Mouse (Mus musculus): Measurements from ENCODE around the gene Arid1b.

Arid1b gene

DNA sequence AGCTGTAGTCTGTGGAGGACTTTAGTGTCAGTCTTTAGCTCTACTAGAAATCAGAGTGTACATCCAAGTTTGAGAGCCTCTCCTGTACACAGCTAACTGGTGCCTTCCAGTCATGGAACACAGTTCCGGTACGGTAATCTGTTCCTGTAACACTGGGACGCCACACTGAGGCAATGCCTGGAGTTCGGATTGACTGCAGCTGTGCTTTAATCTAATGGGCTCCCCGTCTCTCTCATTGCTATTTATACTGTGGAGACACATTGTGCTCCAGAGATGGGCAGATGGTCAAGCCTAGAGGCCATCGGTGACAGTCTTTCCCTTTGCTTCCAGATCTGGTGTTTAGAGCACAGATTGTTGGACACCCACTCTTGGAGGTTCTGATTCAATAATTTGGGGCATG lies 121.8 kb downstream of the Arid1b start:
- DNase-seq (ENCODE audit: low spot score) = no peak

DNA sequence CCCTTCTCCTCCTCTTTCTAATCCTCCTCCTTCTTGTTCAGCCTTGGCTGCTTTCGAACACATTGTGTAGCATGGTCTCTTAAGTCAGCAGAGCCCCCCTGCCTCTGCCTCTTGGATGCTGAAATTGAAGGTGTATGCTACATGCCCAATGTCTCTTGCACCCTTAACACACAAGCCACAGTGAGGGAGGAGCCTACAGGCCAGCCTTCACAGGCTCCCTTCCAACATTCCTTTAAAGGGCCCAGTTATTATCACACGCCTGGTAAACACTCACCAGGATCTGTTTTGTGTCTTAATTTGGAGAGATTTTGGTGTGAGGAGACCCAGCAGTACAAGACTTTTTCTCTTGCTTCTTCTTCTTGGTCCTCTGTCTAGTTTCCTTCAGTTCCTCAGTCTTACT lies 122.9 kb downstream of the Arid1b start:
- peak; percentile 46 for DNase-seq (ENCODE audit: low spot score)

DNA sequence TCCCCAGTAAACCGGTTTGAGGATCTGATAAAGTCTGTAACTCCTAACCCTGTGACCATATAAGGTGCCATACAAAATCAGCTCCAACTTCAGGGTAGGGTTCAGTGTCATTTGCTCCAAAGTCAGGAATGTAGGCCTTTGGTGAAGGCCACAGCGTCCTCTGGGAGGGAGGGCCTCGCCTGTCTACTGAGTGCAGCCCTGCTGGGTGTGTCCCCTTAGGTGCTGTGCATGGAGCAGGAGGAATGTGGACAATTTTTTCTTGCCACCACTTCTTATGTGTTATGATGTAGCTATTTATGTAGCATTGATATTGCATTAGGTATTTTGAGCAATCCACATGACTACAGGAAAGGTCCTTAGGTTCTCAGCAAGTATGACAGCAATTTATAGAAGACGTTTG lies 124.0 kb downstream of the Arid1b start:
- no peak for DNase-seq (ENCODE audit: low spot score)

DNA sequence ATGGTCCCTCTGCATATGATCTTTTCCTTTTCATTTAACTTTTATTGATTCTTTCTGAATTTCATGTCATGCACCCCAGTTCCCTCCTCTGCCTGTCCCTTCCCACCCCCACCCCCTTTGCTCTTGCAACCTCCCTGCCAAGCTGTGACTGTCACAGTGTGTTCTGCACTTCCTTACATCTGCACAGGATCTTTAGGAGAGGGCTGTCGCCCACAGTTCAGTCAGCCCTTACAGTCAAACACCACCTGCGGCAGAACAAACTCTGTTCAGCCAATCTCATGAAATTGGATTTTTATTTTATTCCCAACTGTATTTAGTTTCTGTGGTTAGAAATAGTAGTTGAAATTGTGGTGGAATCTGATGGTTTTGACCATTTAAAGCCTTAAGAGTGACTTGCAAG lies 130.5 kb downstream of the Arid1b start:
- no peak for DNase-seq (ENCODE audit: low spot score)

DNA sequence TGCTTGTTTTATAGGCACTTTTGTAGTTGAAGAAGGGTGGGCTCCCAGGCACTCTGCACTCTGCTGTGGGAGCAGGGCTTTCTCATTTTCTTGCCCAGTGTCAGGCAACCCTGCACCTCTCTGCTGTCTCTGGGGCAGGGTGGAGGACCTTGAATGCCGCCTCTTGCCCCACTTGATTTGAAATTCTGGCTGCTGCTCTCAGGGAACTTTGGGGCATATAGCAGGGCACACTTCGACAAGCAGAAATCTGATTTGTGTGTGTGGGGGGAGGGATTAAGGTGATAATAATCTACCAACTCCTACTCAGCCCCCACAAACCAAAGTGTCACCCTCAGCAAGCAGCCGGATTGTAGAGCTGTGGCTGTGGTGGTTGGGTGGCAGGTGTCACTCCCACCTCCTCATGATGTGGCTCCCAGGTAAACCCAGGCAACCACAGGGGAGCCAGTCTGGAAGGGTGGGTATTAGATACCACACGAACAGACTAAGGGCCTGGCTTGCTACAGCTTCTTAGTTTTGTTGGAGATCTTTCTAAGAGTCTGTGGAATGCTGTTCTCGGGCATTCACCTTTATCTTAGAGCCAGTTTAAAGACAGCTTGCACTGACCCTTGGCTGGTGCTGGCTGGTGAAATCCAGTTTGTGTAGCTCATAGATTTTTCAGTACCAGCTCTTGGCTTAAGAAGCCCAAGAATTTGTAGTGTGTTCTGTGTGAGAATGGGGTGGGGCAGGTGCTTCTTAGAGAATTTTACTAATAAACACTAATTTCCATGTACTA lies 131.1 kb downstream of the Arid1b start:
- peak; percentile 81 for DNase-seq (ENCODE audit: low spot score)

DNA sequence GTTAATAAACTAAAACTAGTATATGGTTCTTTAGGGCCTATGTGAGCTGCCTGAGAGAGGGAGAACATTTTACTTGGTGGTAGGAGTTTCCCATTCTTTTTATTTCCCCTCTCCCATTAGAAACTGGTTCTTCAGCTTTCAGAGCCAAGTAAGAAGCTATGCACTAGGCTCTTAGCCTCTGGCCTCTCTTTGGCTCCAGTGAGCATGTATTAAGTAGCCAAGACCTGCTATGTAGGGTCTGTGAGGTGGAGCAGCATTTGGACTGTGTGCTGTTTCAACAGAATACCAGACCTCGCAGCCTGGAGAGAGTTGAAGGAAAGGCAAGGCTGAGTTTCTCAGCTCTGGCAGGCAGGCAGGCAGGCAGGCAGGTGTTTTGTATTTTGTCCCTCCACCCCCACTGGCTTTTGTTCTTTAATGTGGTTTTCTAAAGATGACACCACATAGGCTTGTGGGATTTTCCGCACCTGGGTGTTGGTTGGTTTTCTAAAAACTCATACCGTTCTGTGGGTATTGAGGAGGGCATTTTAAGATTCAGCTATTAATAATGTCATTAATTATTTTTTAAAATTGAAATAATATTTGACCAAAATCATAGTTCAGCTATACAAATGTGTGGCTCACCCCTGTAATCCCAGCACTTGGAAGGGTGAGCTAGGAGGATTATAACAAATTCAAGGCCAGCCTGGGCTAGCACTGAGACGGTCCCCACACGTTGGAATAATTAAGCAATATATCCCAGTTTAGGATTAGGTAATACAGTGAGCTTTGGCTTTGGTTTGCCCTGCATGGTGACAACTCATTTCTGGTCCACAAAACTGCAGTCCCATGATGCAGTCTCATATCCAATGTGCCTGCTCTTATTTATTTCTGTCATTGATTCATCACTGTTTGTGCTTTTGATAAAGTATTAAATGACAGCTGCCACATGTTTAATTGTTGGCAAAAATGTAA lies 132.0 kb downstream of the Arid1b start:
- peak; percentile 66 for DNase-seq (ENCODE audit: low spot score)

DNA sequence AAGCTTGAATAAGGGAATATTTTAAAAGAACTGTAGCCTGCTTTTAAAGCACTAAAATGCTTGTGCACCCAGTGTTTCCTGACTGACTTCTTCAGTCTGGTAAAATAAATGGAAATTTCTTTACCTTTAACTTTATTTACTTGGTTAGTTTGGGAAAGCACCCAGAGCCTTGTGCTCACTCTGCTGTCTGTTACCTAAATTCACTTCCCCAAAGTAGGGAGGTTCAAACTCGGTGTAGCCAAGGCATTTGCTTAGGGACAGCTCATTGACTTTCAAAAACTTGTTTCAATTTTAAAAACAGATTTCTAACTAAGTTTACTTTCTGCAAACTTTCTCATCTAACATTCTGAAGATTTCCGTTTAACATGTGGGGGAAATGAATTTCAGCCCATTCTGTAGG lies 135.5 kb downstream of the Arid1b start:
- DNase-seq (ENCODE audit: low spot score) = no peak

DNA sequence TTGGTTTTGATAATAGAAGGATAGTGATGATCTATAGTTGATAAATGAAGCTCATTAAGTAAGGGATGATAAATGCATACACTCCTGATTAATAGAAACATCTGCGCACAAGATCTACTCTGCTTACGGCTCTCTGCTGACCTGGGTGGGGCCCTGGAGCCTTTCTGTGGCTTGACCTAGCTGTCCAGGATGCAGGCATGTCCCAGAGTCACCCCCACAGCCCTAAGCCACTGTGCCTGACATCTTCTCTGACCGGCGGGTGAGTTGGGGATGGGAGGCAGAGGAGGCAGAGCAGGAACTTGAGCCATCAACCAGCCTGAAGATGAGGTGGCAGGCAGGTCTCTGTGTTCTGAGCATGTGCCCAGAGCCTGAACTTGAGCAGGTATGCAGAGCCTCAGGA lies 136.0 kb downstream of the Arid1b start:
- DNase-seq (ENCODE audit: low spot score) = no peak

DNA sequence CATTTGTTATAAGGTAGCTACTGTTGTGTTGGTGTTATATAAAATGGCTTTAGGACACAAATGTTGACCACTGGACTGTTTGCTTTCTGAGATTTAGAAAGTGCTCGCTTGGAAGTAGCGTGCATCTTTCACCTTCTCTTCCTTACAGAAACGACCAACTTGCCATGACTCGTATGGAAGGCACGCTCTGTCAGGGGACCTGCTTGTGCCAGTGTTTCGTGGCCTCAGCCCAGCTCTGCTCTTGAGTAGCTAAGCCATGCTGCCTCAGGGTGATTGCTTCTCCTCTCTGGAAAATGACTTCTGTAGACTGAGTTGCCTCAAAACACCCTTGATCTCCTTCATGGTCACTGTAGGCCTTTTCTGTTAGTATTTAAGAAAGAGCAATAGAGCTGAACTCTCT lies 137.6 kb downstream of the Arid1b start:
- peak; percentile 58 for DNase-seq (ENCODE audit: low spot score)

DNA sequence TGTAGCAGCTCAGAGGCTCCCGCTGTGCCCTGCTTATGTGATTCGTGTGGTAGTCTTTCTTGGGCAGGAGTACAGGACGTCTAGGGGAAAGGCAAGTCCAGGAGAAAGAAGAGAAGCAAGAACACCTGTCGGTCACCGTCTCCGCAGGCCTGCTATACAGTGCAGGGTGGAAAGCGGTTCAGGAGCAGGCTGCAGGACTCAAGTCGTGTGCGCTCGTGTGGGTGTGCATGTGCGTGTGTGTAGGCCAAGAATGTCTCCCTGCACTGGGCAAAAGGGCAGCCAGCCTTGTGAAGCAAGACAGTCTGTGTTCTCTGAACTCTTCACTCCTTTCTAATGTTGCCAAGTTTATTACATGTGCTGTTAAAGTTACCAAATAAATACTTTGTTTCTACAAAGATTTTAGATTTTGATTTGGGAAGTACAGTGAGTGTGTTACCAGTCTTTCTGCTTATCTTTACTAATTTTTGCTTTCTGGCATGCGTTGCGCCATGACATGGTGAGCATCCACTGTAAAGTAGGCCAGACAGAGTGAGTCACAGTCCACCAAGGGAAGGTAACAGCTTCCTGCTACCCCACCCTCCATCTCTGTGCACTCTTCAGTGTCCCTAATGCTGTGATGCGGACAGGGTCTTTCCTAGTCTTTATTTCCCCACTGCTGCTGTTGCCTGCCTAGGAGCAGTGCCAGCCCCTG lies 138.3 kb downstream of the Arid1b start:
- peak; percentile 80 for DNase-seq (ENCODE audit: low spot score)

DNA sequence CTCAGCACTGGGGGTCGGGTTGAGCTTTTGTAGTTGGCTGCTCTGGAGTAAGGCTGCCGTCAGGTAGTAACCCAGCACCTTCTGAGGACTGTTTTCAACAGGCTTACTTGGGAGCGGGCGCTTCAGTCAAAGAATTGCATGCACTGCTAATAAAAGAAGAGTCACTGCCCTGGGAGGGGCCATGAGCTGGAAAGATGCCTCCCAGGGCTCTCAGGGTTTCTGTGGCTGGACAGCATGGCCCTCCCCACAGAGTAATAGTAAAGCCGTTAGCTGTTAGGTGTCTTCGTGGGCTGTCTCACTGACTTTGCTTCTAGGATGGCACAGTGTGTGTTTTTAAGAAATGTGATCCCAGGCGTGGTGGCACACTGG lies 138.8 kb downstream of the Arid1b start:
- DNase-seq (ENCODE audit: low spot score) = no peak

DNA sequence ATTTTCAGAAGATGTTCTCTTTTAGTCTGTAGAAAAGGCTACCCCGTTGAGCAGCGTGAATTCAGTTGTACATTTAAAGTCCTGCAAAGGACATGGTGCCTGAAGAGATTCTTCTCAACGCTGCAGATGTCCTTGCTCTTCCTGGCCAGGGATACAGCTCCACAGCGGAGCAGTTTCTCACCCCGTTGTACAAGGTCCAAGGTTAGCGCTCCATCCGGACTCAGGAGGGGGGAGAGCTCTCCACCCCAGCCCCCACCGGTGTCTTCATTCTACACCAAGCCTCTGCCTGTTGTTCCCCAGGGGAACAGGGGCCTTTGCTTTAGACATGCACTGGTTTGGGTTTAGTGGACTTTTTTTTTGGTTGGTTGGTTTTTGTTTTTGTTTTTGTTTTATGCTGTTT lies 139.7 kb downstream of the Arid1b start:
- no peak for DNase-seq (ENCODE audit: low spot score)

DNA sequence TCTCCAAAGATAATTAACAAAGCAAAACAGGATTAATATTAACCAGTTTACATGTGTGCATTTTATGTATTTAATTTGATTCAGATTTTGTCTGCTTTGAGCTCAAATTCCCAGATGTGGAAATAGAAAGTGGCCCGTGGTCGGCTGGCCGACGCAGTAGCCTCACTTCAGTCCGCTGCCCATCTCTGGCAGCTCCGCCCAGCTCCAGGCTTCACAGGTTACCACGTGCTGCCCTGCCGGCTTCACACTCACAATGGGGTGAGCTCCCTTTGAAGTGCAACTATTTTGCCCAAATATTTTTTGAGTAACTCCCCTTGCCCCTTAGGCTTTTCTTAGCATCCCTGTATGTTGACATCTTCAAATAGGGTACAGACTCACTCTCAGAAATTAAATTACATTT lies 140.1 kb downstream of the Arid1b start:
- no peak for DNase-seq (ENCODE audit: low spot score)

DNA sequence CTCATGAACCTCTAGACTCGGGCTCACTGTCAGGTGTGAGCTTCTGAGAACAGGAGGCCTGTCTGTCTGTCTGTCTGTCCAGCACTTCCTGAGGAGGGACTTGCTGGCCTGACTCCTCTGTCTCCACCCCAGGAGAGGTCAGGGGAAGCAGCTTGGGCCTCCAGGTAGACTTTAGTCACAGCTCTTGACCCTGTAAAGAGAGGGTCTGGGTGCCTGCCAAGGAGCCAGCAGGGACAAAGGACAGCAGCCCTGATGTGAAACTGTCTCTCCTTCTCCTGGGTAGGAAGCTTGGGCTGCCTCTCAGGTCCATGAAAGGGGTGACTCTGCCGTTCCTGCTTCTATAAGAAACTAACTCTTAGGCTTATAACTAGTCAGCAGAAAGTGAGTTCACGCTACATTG lies 143.8 kb downstream of the Arid1b start:
- peak; percentile 35 for DNase-seq (ENCODE audit: low spot score)

DNA sequence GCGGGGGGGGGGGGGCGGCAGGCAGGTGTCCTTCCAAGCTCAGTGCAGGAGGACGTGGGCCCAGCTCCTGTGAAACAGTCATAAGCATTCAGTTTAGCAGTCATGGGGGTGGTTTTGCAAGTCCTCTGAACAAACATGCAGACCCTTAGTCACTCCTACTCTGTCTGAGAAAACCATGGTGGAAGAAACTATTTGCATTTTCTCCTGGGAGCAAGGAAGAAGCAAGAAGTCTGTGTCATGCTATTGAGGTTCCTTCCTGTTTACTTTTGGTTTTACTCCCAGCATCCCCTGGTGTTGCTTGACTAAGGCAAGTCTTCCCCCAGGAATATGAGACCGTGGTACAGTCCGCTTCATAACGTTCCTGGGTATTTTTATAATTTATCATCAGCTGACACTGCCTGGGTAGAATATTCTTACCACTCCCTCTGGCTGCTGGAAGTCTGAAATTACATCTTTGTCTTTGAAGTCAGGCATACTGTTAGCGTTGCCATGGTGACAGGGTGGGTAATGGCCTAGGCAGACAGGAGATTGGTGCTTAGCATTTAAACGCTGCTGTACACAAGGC lies 144.6 kb downstream of the Arid1b start:
- DNase-seq (ENCODE audit: low spot score) = peak; percentile 81

DNA sequence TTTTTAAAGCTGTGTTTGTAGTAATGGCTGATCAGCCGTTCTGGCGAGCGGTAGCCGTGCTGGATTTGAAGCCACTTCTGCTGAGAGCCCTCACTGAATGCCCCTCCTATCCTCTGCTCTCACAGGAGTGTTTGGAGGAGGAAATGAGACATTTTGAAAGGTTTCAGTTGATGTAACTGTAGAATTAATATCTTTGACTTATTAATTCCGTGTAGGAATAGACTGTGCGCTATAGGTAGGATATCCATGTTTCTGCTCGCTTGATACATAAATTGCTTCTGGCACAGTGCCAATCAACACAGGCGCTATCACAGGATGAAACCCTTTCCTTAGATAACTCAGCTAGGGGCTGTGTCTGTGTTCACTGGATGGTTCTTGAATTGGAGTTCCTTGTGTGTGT lies 145.4 kb downstream of the Arid1b start:
- no peak for DNase-seq (ENCODE audit: low spot score)

DNA sequence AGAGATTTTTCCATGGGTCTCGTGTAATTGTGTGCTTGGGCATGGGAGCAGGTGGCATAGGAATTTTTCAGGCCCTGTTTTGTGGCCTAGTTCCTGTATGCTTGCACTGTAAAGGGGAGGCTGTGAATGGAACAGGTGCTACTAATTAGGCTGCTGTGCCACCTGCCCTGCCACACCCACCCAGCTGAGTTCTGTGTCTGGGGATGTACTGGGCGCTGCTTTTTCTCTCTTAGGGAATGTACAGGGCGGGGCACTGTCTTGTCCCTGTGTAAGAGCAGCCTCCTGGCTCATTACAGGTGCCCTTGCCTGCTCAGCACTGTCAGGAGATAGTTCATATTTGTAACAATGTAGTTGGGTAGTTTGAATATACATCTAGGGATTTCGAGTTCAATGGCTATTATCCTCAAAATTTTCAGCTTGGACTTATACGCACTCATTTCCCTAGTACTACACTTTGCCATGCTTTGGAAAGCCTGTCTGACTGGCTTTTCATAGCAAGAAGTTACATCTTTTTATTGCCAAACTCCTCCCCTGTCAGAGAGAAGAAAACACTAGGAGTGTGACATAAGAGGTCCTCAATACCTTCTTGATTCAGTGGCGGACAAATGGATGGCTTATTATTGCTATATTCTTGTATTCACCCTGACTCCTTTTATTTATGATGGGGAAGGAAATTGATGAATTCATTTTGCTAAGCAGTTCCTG lies 149.8 kb downstream of the Arid1b start:
- DNase-seq (ENCODE audit: low spot score) = no peak

DNA sequence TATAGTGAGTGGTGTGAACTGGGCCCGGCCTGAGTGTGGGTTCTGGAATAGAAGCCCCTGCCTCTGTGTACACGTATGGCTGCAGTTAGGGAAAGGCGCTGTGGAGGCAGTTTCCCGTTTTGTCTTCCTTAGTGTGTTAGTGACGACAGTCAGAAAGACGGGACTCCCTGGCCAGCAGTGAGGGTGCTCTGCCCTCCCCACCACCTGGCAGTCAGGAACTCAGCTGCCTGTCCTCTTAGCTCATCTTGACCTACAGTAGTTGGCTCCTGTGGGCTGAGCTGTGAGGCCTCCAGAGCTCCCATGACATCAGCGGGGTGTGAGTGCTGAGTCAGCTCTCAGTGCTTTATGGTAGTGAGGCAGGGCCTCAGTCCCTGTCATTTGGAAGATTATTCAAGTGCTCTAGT lies 156.5 kb downstream of the Arid1b start:
- DNase-seq (ENCODE audit: low spot score) = peak; percentile 68

DNA sequence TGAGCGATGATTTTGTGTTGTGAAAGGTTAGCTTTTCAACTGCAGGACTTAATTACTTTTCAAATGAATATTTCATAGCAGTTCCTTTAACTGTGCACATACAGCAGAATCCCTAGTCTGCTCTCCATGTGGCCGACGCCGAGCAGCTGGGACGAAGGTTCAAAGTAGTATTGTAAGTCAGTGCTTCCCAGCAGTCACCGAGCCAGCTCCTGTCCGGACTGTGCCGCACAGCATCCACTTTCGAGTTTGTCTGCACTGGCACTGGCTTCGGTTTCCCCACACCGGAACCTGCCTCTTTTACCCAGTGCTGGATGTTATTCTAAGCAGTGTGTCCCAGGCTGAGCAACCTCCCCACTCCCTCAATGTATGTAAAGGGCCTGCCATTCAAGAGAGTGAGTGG lies 157.7 kb downstream of the Arid1b start:
- DNase-seq (ENCODE audit: low spot score) = peak; percentile 32

DNA sequence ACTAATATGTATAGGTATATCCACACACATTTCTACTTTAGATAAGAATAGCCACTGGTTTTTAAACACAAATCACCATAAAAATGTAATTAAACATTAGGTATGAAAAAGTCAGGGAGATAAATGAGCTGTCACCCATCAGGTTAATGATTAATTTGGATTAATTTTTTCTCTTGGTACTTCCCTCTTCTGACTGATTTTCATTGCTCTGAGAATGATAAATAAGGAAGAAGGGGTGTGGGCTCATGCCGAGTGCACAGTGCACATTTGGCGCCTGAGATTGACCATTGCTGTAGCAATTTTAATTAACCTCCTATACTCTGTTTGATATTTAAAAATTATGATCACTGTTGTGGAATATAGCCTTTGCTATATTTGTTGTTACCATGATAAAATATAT lies 159.3 kb downstream of the Arid1b start:
- no peak for DNase-seq (ENCODE audit: low spot score)

DNA sequence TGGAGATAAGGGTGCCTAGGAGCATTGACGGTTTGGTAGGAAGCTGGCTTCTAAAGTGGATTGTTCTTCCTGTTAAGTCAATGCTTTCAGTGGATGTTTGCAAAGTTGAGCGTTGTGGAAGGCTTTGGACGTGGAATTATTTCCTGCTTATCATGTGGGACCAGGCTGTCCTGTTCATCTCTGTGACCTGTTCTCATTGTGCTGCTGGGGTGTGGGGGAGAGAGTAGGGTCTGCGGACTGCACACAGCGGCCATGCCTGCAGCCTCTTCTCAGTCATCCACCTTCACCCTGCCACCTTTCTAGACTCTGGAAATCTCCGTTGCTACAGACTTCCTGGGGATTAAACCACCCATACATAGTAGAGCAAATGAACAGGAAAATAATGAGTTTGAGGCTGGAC lies 160.2 kb downstream of the Arid1b start:
- no peak for DNase-seq (ENCODE audit: low spot score)

DNA sequence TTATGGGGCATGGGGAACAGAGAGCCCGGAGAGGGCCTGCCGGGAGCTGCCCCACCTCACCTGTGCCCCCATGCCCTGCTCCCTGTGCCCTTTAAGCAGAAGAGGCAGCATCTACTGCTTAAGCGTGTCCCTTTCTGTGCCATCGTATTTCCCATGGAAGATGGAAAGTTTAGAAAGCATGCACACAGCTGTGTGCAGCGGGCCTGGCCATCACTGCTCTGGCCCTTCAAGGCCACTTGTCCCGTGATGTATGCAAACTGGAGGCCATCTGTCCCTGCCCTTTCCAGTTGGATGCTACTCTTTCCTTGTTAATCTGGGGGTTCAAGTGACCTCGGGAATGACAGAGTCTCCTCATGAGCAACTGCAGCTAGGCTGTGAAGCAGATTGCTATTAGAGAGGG lies 163.5 kb downstream of the Arid1b start:
- DNase-seq (ENCODE audit: low spot score) = no peak

All from adipocyte (in vitro differentiated cells).